23 mouse cellular contexts compared by ENCODE assay signal in the genomic region with DNA sequence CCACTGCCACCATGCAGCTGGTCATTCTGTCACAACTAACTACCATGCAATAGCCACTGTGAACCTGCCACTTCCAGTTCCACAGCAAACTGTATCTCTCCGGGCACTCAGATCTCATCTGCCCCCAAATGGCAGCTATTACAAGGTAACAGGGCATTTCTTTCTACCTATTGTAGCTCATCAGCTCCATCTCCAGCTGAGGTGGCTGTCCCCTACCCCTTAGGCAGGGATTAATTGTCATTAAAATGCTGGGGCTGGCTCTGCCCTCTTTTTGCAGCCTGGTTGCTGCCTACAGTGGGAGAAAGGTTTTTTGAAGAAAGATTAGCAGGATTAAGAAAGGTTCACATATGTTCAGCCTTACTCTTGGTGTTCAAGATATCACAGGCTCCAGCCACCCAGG. TPM values are rescaled to one million over a fixed set of nuclear protein-coding genes. Genes with fewer than 3 reads are reported as not detected.
"Had no signal": no experiment of that assay in that cellular context is flagged by ENCODE, and none has a peak within 500 bp of the region (broad histone marks: within the 10 kb centered on the region; RNA-seq: fewer than 3 reads in every experiment).

No protein-coding gene starts in this region.

- H3K9ac ChIP-seq: kidney, embryonic 15.5 days; liver, embryonic 13.5 days; neural tube, embryonic 13.5 days; stomach, embryonic 15.5 days had no signal

- ATAC-seq: intestine, postnatal 0 days had no signal

- H3K4me3 ChIP-seq: kidney, embryonic 15.5 days; left cerebral cortex, adult 2 months; liver, embryonic 13.5 days; myocyte; neural tube, embryonic 13.5 days; stomach, embryonic 15.5 days had no signal

- H3K27ac ChIP-seq: kidney, embryonic 15.5 days; left cerebral cortex, adult 2 months; liver, embryonic 13.5 days; neural tube, embryonic 13.5 days; stomach, embryonic 15.5 days had no signal

- H3K4me1 ChIP-seq: kidney, embryonic 15.5 days; liver, embryonic 13.5 days; stomach, embryonic 15.5 days had no signal

- H3K4me2 ChIP-seq: kidney, embryonic 15.5 days; liver, embryonic 13.5 days; neural tube, embryonic 13.5 days; stomach, embryonic 15.5 days had no signal

- H3K9me3 ChIP-seq: kidney, embryonic 15.5 days; liver, embryonic 13.5 days; neural tube, embryonic 13.5 days; stomach, embryonic 15.5 days had no signal

- DNase-seq: kidney, adult 8-10 months; kidney, postnatal 10 days; kidney, postnatal 36 days; layer of hippocampus, postnatal 36 days; liver, embryonic 13.5 days; lung, adult 2 months; lung, postnatal 14 days; lung, postnatal 4 days; right cerebral cortex, adult 18-20 months; right cerebral cortex, postnatal 25 days; spleen, adult 18-20 months; thymus, postnatal 25 days had no signal

- H3K36me3 ChIP-seq: kidney, embryonic 15.5 days; liver, embryonic 13.5 days; neural tube, embryonic 13.5 days; stomach, embryonic 15.5 days had no signal

RNA-seq across cellular contexts. Expression of gene Olig2, which starts 18.9 kb away (rescaled TPM):
- polyA plus RNA-seq: intestine, embryonic 14.5 days; intestine, postnatal 0 days; kidney, embryonic 15.5 days; limb, embryonic 11.5 days; liver, adult 2 months; liver, embryonic 13.5 days; liver, embryonic 16.5 days; lung, adult 2 months; lung, embryonic 16.5 days; myocyte; stomach, embryonic 15.5 days had no signal
